Mouse (Mus musculus) lung, embryonic 14.5 days (tissue): ENCODE data around the gene Tcam1. TPM values are rescaled to one million over a fixed set of nuclear protein-coding genes. Genes with fewer than 3 reads are reported as not detected.

Experiments used
- ATAC-seq: fragments of 200-750 bp; cut with Nextera tagmentation; 2 replicates; pipeline ENCODE4 v1.8.0; 2017; ENCODE audit warnings: mild to moderate bottlenecking, moderate TSS enrichment, moderate library complexity; ENCODE audit not compliant: insufficient read depth
- DNase-seq: peaks from one replicate; pipeline ENCODE4 v3.0.0-alpha.2; 2015
- H3K27ac ChIP-seq: fragments of 300-500 bp; sonication (generic); 2 replicates; pipeline ENCODE4 v1.5.1; 2014; ENCODE audit warnings: low read depth, mild to moderate bottlenecking, moderate library complexity
- H3K27me3 ChIP-seq: fragments of 300-500 bp; sonication (generic); 2 replicates; pipeline ENCODE4 v1.6.1; 2014; ENCODE audit warnings: low read length, control low read depth; ENCODE audit not compliant: insufficient read depth
- H3K36me3 ChIP-seq: fragments of 300-500 bp; sonication (generic); 2 replicates; pipeline ENCODE4 v1.6.1; 2014; ENCODE audit warnings: control low read depth; ENCODE audit not compliant: insufficient read depth
- H3K4me1 ChIP-seq: fragments of 300-500 bp; sonication (generic); 2 replicates; pipeline ENCODE4 v1.6.1; 2014; ENCODE audit warnings: antibody characterized with exemption, control low read depth; ENCODE audit not compliant: insufficient read depth
- H3K4me2 ChIP-seq: fragments of 300-500 bp; sonication (generic); 2 replicates; pipeline ENCODE4 v1.6.1; 2014; ENCODE audit warnings: mild to moderate bottlenecking
- H3K4me3 ChIP-seq: fragments of 300-500 bp; sonication (generic); 2 replicates; pipeline ENCODE4 v1.5.1; 2014; ENCODE audit warnings: low read depth, low read length
- H3K9ac ChIP-seq: fragments of 300-500 bp; sonication (generic); 2 replicates; pipeline ENCODE4 v1.6.1; 2014
- H3K9me3 ChIP-seq: fragments of 300-500 bp; sonication (generic); 2 replicates; pipeline ENCODE4 v1.6.1; 2016; ENCODE audit warnings: low read depth, low read length, control low read depth
- CTCF ChIP-seq: IDR thresholded peaks from 2 replicates; pipeline ENCODE4 v1.5.1; 2016; ENCODE audit warnings: antibody characterized with exemption, low read depth
- WGBS: fragments of 180-500 bp; shearing (Covaris S2); extraction: QIAGEN DNeasy Blood & Tissue Kit; methylation state at CpG from one replicate; pipeline ENCODE4 v1.1.7; 2014; 5-methylcytosine and 5-hydroxymethylcytosine counted together
- polyA plus RNA-seq: library from polyadenylated mRNA; unstranded; fragments of >200 nt; fragmentation: Nextera tagmentation; extraction: Ambion mirVana; gene quantifications from 2 replicates; pipeline ENCODE4 v1.2.1, GENCODE M21; 2014

The Tcam1 gene
- polyA plus RNA-seq, 1 experiment from 2014 or later: 0.18 TPM

DNA sequence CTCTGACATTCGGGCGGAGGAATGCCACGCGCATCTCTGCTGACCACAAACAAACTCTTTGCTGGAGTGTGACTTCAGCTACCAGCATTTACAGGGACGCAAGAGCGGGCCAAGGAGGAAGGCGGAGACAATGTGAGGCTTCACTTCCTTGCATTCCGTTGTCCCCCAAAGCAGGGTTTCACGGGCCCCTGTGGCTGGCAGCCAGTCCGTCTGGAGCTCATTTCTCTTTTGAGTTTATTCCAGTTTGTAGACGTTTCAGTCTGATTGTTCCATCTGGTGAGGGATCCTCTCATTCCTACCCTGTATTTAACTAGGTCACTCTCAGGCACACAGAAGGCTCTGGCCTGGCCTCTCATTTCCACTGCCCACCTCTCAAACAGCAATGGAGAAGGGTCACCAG, 10.5 kb downstream of the Tcam1 start:
- no peaks in the 10 kb centered on the region for H3K4me1 ChIP-seq
- no peaks in the 10 kb centered on the region for H3K36me3 ChIP-seq
- ATAC-seq (no peak), DNase-seq (peak; percentile 64)
- 51% methylated on average over 11 of the region's 11 CpGs for WGBS
- TF ChIP-seq CTCF: no peak
- H3K4me3 ChIP-seq: no peak overlapping the region
- H3K4me2 ChIP-seq: no peak overlapping the region
- H3K27me3 ChIP-seq: no peaks in the 10 kb centered on the region
- no peaks in the 10 kb centered on the region for H3K9me3 ChIP-seq
- H3K27ac ChIP-seq: no peak overlapping the region; the same call in 1 of the 2 replicates
- H3K9ac ChIP-seq: no peak overlapping the region

DNA sequence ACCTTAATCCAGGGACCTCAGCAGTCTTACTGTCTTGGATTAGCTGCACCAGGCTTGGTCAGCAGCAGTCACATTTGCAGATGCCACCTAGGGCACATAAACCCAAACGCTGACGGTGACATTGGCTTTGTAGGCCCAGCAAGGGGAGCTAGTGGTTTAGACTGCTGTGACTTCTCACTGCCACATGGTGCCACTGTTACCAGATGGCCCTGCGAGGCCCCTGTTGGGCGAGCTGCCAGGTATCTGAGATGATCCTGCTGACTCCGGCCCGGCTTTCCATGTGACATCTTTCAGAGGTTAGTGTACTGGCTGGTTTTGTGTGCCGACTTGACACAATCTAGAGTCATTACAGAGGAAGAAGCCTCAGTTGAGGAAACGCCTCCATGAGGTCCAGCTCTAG, 12.9 kb downstream of the Tcam1 start:
- peak; percentile 48 for TF ChIP-seq CTCF
- Histone ChIP-seq H3K36me3 (no peaks in the 10 kb centered on the region), H3K4me2 (no peak overlapping the region), H3K9me3 (no peaks in the 10 kb centered on the region), H3K4me1 (no peaks in the 10 kb centered on the region), H3K9ac (no peak overlapping the region), H3K27me3 (no peaks in the 10 kb centered on the region), H3K27ac (no peak overlapping the region), H3K4me3 (no peak overlapping the region)
- DNase-seq: peak; percentile 73
- WGBS: 43% methylated on average over 8 of the region's 8 CpGs
- no peak for ATAC-seq

GRCm38 (mm10) chr11:106290376-106290775, 13.9 kb downstream of the Tcam1 start:
- Histone ChIP-seq H3K27me3 (no peaks in the 10 kb centered on the region), H3K9me3 (no peaks in the 10 kb centered on the region), H3K4me2 (no peak overlapping the region), H3K36me3 (no peaks in the 10 kb centered on the region), H3K27ac (no peak overlapping the region), H3K4me1 (no peaks in the 10 kb centered on the region), H3K4me3 (no peak overlapping the region), H3K9ac (no peak overlapping the region)
- WGBS: 87% methylated on average over 5 of the region's 5 CpGs
- ATAC-seq (no peak), DNase-seq (no peak)
- TF ChIP-seq CTCF: no peak

- Histone ChIP-seq H3K27ac (no peak overlapping the region), H3K4me3 (no peak overlapping the region), H3K36me3 (no peaks in the 10 kb centered on the region), H3K4me2 (no peak overlapping the region), H3K9ac (no peak overlapping the region), H3K27me3 (no peaks in the 10 kb centered on the region), H3K9me3 (no peaks in the 10 kb centered on the region), H3K4me1 (no peaks in the 10 kb centered on the region)
- TF ChIP-seq CTCF: no peak
- DNase-seq (no peak), ATAC-seq (no peak)
- 85% methylated on average over 2 of the region's 2 CpGs for WGBS
Observed at GRCm38 (mm10) chr11:106291861-106292260, 15.4 kb downstream of the Tcam1 start.

DNA sequence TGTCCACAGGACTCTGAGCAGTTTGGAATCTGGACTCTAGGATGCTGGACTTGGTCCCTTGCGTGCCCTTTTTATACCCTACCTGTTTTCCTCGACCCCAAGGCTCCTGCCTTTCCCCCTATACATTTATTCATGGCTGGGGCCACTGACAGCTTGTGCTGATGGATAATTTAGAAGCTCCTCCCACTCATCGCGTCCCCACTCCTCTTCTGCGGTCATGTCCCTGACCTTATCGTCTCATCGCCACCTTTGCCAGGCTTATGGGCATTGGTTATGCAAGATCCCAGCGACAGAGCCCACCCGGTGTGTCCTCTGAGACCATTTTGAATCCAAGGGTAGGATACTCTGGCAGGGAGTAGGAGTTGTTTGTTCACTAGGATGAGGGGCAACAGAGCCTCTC, 25.3 kb downstream of the Tcam1 start, which contains the start of gene Gh:
Gh (minus strand) TSS at position 101 of the 400 bp plus-strand sequence.
- no peak within 1 kb of the TSS for H3K9ac ChIP-seq
- no peak for DNase-seq
- no peak for TF ChIP-seq CTCF
- no peak within 1 kb of the TSS for H3K4me3 ChIP-seq
- H3K36me3 ChIP-seq: no peaks in the 10 kb centered on the region
- H3K27ac ChIP-seq: no peak within 1 kb of the TSS
- WGBS: 75% methylated on average over 9 of the region's 9 CpGs
- no peaks in the 10 kb centered on the region for H3K9me3 ChIP-seq
- H3K4me1 ChIP-seq: no peaks in the 10 kb centered on the region
- H3K4me2 ChIP-seq: no peak within 1 kb of the TSS
- H3K27me3 ChIP-seq: no peaks in the 10 kb centered on the region
- ATAC-seq: no peak

DNA sequence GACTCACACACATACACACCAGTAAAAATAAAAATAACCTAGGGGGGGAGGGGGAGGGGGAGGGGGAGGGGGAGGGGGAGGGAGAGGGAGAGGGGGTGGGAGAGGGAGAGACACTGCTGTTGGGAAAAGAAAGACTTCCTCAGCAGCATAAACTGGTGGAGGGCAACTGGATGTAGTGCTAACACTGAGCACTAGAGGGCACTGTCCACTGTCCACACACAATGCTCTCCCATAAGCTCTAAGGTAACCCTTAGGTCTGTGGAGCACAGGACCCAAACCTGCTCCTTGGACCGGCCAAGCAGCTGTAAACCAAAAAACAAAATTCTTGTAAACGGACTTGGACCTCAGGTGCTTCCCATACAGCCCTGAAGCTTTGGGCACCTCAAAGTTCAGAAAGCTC, 26.2 kb downstream of the Tcam1 start:
- WGBS: 14% methylated on average over 2 of the region's 2 CpGs
- DNase-seq (peak; percentile 84), ATAC-seq (peak; percentile 63)
- no peak overlapping the region for H3K4me3 ChIP-seq
- H3K4me2 ChIP-seq: no peak overlapping the region
- H3K27ac ChIP-seq: no peak overlapping the region
- no peak overlapping the region for H3K9ac ChIP-seq
- H3K9me3 ChIP-seq: no peaks in the 10 kb centered on the region
- H3K27me3 ChIP-seq: no peaks in the 10 kb centered on the region
- peak; percentile 88 for TF ChIP-seq CTCF
- H3K36me3 ChIP-seq: no peaks in the 10 kb centered on the region
- no peaks in the 10 kb centered on the region for H3K4me1 ChIP-seq

- WGBS: 74% methylated on average over 10 of the region's 10 CpGs
- Histone ChIP-seq H3K36me3 (no peaks in the 10 kb centered on the region), H3K27ac (no peak overlapping the region), H3K9ac (no peak overlapping the region), H3K4me3 (no peak overlapping the region), H3K4me2 (no peak overlapping the region), H3K4me1 (no peaks in the 10 kb centered on the region), H3K9me3 (no peaks in the 10 kb centered on the region), H3K27me3 (no peaks in the 10 kb centered on the region)
- no peak for TF ChIP-seq CTCF
- ATAC-seq: no peak
- no peak for DNase-seq
Observed at GRCm38 (mm10) chr11:106305348-106306064, 29.0 kb downstream of the Tcam1 start.
